Mouse (Mus musculus) megakaryocyte, embryonic 14.5 days (primary cell): ENCODE data around the gene Bag5.

Experiments used
- FLI1 ChIP-seq: IDR thresholded peaks from 2 replicates; pipeline ENCODE4 v1.6.1; 2012; ENCODE audit warnings: low read length, inconsistent platforms, mixed read lengths
- GATA1 ChIP-seq: IDR thresholded peaks from 3 replicates; pipeline ENCODE4 v1.6.1; 2012; ENCODE audit warnings: mixed read lengths, low read length, inconsistent platforms, borderline replicate concordance

GRCm38 (mm10) chr12:111750739-111751138 lies 37.7 kb upstream of the Bag5 start:
- TF ChIP-seq GATA1 (no peak), FLI1 (no peak)
